Mouse (Mus musculus) E14TG2a.4 (cell line): Measurements from ENCODE around the gene Efna5.

Experiments
- CTCF ChIP-seq: conservative IDR thresholded peaks from 2 replicates; pipeline ENCODE4 v1.5.1; 2014; ENCODE audit warnings: low read length
- POU5F1 ChIP-seq: IDR thresholded peaks from 2 replicates; pipeline ENCODE4 v1.6.1; 2014; ENCODE audit warnings: low read length, borderline replicate concordance

GRCm38 (mm10) chr17:62745286-62745685, 135.8 kb downstream of the Efna5 start:
- no peak for TF ChIP-seq CTCF
- no peak for TF ChIP-seq POU5F1
